Mouse (Mus musculus) CD4-positive, CD25-positive, alpha-beta regulatory T cell, adult 2 months (primary cell): ENCODE measurements around the gene Hilpda.

Experiments used
- DNase-seq: peaks from one replicate; pipeline ENCODE4 v3.0.0-alpha.2; 2012; ENCODE audit warnings: low read depth, low spot score

Gene Hilpda

DNA sequence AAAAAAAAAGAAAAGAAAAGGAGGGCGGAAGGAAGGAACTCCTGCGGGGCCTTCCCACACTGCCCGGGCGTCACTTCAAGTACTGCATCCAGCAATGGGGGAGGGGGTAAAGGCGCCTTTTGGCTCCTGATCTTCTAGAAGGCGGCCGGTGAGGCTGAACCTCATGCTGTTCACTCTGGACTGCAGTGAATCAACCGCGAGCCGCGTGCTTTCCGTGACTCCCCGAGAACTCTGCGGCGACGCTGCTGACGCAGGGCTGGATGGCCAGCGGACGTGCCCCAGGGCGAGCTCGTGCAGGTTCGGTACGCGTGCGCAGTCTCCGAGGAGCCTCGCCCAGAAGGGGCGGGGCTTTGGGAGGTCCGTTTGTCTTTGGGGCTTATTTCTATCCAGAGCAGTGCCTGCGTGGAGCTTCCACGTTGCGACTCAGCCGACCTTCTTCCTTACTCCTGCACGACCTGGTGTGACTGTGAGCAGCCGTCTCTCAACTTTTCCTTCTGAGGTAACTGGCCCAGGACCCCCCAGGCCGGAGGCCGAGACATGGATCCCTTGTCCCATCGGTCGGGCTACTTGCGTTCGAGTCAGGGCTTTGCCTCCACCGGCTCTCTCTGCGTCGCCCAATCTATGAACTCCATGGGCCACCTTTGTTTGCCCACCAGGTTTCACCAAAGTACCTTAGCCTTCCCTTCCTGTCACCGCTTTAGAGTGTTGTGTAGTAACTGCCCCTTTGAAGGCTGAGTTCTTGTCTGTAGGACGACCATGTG, at the start of gene Hilpda:
Gene Hilpda (plus strand): TSS at position 177 of the 761 bp plus-strand sequence.
- DNase-seq: peak; percentile 97

GRCm38 (mm10) chr6:29229265-29229913, 42.9 kb upstream of the Hilpda start:
- DNase-seq: no peak

- DNase-seq: no peak
Measured at GRCm38 (mm10) chr6:29230386-29230785, 41.9 kb upstream of the Hilpda start.

GRCm38 (mm10) chr6:29231799-29232198, 40.5 kb upstream of the Hilpda start:
- peak; percentile 44 for DNase-seq

GRCm38 (mm10) chr6:29232321-29232720, 40.0 kb upstream of the Hilpda start:
- DNase-seq: peak; percentile 74

DNA sequence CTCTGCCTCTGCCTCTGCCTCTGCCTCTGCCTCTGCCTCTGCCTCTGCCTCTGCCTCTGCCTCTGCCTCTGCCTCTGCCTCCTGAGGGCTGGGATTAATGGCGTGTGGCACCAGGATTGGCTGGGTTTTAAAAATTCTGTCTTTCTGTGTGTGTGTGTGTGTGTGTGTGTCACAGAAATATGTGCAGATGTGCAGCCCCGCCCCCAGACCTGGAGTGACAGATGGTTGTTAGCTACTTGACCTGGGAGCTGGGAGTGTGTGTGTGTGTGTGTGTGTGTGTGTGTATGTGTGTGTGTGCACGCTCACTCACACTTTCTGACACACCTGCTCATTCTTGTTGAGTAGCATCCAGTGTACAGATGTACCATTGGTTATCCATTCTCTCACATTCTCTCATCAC, 38.6 kb upstream of the Hilpda start:
- DNase-seq: no peak

GRCm38 (mm10) chr6:29234272-29234671, 38.0 kb upstream of the Hilpda start:
- DNase-seq: peak; percentile 84

- DNase-seq: peak; percentile 88
Measured at GRCm38 (mm10) chr6:29240806-29241205, 31.5 kb upstream of the Hilpda start.

DNA sequence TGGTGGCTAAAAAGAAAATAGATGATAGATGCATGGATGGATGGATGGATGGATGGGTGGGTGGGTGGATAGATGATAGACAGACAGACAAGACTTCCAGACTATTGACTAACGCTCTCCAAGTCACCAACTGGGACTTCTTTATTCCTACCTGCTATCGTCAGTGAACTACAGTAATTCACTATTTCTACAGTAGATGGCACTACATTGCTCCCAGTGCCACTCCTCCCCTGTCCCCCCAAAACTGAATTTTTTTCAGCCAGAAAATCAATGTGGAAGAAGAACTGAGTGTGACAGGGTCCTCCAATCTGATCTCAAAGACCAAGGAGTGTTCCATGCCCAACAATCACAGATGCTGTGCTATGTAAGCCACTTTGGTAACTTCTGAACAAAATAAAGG, 30.6 kb upstream of the Hilpda start:
- peak; percentile 61 for DNase-seq

DNA sequence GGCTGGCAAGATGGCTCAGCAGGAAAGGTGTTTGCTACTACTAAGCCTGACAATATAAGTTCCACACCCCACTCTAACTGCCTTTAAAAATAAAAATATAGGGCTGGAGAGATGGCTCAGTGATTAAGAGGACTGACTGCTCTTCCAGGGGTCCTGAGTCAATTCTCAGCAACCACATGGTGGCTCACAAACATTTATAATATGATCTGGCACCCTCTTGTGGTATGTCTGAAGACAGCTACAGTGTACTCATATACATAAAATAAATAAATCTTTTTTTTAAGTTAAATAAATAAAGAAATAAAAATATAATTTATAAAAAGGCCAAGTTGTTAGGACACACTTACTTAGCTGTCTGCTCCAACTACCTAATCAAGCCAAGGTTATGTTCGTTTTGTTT, 30.0 kb upstream of the Hilpda start:
- DNase-seq: peak; percentile 49

DNA sequence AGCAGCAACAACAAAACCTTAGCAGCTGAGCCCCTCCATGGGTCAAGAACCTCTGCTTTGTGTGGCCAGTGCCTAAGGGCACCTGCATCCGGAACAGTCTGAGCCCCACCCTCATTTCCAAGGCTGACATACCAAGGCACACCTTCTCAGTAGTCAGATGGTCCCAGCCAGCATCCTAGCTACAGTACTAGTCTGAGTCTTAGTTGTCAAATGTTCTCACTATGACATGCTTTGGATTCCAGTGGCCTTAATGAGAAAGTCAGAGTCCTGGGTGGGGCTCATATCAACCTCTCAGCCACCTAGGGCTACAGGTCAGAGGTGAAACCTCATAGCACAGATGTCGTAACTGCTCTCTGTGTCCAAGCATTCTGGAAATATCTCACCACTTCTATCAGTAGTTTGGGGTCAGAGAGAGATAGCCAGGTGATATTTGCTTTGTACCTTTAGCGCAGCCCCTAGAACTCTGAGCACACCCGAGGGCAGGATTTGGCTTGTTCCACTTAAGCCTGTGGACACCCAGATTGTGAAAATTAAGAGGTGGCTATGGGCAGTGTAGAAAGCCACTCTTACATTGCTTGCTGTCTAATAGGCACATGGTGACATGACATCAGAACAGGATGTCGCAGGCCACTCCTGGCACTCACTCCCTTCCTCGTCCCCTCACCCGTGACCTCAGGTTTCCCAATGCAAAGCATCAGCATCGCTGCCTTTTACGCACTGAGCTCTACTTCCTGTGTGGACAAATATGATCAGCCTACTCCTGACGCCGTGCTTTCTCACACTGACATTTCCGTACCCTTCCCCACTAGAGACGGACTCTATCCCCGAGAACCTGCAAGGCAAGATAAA, 26.8 kb upstream of the Hilpda start:
- peak; percentile 40 for DNase-seq

GRCm38 (mm10) chr6:29246183-29246582, 26.1 kb upstream of the Hilpda start:
- DNase-seq: no peak

GRCm38 (mm10) chr6:29246585-29246984, 25.7 kb upstream of the Hilpda start:
- no peak for DNase-seq

DNA sequence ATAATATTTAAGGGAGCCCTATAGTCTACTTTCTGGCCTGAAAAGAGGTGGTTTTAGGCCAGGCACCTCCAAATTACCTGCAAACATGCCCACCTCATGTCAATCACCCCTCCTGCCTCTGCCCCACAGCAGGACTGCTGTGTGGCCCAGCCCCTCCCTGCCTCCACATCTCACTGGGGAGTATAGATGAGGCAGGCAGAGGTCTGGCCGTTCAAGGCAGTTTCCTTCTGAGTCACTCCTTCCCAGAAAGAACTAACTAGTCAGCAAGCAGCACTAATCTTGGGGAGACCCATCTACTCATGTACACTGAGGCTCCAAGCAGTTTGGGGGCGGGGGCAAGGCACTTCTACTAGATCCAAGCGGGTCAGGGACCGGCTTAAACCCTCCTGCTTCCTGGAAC, 25.2 kb upstream of the Hilpda start:
- DNase-seq: no peak

DNA sequence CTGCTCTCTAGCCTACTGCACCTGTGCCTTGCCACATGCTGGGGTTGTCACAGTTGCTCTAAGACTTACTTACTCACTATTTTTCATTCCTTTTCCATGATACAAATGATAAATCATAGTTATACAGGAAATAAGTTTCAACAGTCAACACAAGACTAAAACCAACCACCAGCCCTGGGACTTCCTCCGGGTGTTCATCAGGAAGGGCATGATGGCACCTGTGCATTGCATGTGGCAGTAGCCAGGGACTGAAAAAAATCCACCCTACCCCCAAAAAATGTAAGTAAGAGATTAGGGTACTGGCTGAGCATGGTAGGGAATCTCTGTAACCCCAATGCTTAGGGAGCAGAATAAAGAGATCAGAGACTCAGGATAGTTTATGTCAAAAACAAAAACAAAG, 12.9 kb upstream of the Hilpda start:
- no peak for DNase-seq

GRCm38 (mm10) chr6:29261831-29262230, 10.5 kb upstream of the Hilpda start:
- DNase-seq: no peak

GRCm38 (mm10) chr6:29263650-29264455, 8.4 kb upstream of the Hilpda start:
- DNase-seq: no peak

DNA sequence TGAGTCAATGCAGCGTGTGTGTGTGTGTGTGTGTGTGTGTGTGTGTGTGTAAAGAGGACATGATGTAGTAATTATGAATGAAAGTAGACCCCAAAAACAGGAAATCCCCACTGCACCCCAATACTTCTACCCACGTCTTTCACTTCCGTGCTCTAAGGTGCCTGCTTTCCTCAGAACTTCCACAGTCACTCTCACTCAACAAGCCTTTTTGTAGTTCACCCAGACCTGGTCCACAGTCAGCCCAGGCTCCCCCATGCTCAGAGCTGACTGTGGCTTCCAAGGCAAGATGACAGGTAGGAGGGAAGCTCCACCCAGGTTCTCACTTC, 7.9 kb upstream of the Hilpda start:
- DNase-seq: peak; percentile 39

- DNase-seq: no peak
Measured at GRCm38 (mm10) chr6:29266936-29267335, 5.4 kb upstream of the Hilpda start.

GRCm38 (mm10) chr6:29269006-29269668, 3.2 kb upstream of the Hilpda start:
- no peak for DNase-seq

GRCm38 (mm10) chr6:29270961-29271360, 1.3 kb upstream of the Hilpda start:
- peak; percentile 78 for DNase-seq
